Mouse (Mus musculus) heart, embryonic 14.5 days (tissue): ENCODE data around the gene Fbxo46. TPM values are rescaled to one million over a fixed set of nuclear protein-coding genes. Genes with fewer than 3 reads are reported as not detected.
"Not testable (repeated sequence)": the region's sequence is repeated elsewhere in the genome, so short reads cannot be mapped to it uniquely, and the experiment has no call there.

Experiments
- ATAC-seq: fragments of 200-750 bp; cut with Nextera tagmentation; 2 replicates; pipeline ENCODE4 v1.8.0; 2017; ENCODE audit warnings: low read depth, moderate TSS enrichment; ENCODE audit not compliant: insufficient number of reproducible peaks, insufficient read depth, low FRiP score
- H3K27ac ChIP-seq, 2 experiments: fragments of 200-500 bp in 1 of 2; fragments of 300-500 bp in 1 of 2; sonication (generic) in 1 of 2; replicated peaks in 1 of 2; 2 replicates each; pipeline ENCODE4 v1.5.1; 2012 to 2014; ENCODE audit warnings: low read depth in 2 of 2, low read length in 2 of 2, control low read depth in 1 of 2, mild to moderate bottlenecking in 1 of 2, mixed read lengths in 1 of 2; ENCODE audit not compliant: control insufficient read depth in 1 of 2, insufficient read depth in 1 of 2
- H3K27me3 ChIP-seq: fragments of 300-500 bp; sonication (generic); 2 replicates; pipeline ENCODE4 v1.6.1; 2014; ENCODE audit warnings: mild to moderate bottlenecking, low read length, control low read depth; ENCODE audit not compliant: control insufficient read depth, insufficient read depth
- H3K36me3 ChIP-seq: fragments of 300-500 bp; sonication (generic); 2 replicates; pipeline ENCODE4 v1.6.1; 2014; ENCODE audit warnings: mild to moderate bottlenecking, control low read depth, low read length, mixed read lengths; ENCODE audit not compliant: control insufficient read depth, insufficient read depth
- H3K4me1 ChIP-seq, 2 experiments: fragments of 200-500 bp in 1 of 2; fragments of 300-500 bp in 1 of 2; sonication (generic) in 1 of 2; 2 replicates each; pipeline ENCODE4 v1.6.1; 2012 to 2014; ENCODE audit warnings: low read length in 2 of 2, control low read depth in 1 of 2, mixed read lengths in 1 of 2; ENCODE audit not compliant: control insufficient read depth in 2 of 2, insufficient read depth in 2 of 2
- H3K4me2 ChIP-seq: fragments of 300-500 bp; sonication (generic); 2 replicates; pipeline ENCODE4 v1.6.1; 2014; ENCODE audit warnings: mild to moderate bottlenecking, low read length
- H3K4me3 ChIP-seq, 2 experiments: fragments of 200-500 bp in 1 of 2; fragments of 300-500 bp in 1 of 2; sonication (generic) in 1 of 2; 2 replicates each; pipeline ENCODE4 v1.5.1; 2012 to 2014; ENCODE audit warnings: low read length in 2 of 2, mild to moderate bottlenecking in 2 of 2, control low read depth in 1 of 2, low read depth in 1 of 2, moderate library complexity in 1 of 2; ENCODE audit not compliant: control insufficient read depth in 1 of 2, insufficient read depth in 1 of 2
- H3K9ac ChIP-seq: fragments of 300-500 bp; sonication (generic); 2 replicates; pipeline ENCODE4 v1.6.1; 2014; ENCODE audit warnings: mild to moderate bottlenecking, low read length
- H3K9me3 ChIP-seq: fragments of 300-500 bp; sonication (generic); 2 replicates; pipeline ENCODE4 v1.6.1; 2016; ENCODE audit warnings: low read length, control low read depth; ENCODE audit not compliant: control insufficient read depth
- WGBS: fragments of 180-500 bp; shearing (Covaris S2); extraction: QIAGEN DNeasy Blood & Tissue Kit; methylation state at CpG from one replicate; pipeline ENCODE4 v1.1.7; 2014; 5-methylcytosine and 5-hydroxymethylcytosine counted together
- polyA plus RNA-seq: library from polyadenylated mRNA; unstranded; fragments of >200 nt; fragmentation: Nextera tagmentation; extraction: Ambion mirVana; gene quantifications from 2 replicates; pipeline ENCODE4 v1.2.1, GENCODE M21; 2014

Fbxo46 gene
- polyA plus RNA-seq: 5.5 and 5.6 TPM in 2 replicates

DNA sequence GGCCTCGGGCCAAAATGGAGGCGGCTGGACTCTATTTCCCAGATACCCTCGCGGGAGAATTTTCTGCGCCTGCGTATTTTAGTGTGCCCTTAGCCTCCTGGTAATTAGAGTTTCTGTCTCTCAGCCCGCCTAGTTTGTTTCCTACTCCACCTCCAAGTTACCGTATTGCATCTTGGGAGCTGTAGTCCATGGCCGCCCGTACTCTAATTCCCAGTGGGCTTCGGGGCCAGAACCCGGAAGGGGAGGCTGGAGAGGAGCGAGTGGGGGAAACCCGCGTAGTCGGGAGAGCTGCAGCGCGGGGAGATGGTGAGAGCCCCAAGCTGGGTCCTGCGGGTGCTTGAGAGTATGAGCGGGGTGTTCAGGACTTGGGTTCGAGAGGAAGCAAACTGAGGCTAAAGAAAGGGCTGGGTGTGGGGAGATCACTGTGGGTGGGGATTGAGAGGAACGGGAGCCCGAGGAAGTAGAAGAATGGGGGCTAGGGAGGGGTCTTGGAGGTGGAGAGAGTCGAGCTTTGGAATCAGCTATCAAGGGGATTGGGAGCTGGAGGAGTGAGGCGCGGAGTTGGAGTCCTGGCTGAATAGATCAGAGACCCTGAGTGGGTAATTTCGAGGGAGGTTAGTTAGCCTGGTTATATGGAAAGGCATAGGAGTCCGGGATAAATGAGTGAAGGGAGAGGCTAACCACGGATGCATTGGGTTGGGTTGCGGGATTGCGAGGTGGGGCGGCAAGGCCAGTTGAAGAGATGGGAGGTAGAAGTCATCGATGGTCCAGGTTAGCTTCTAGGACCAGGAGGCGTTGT lies at the start of gene Fbxo46:
Gene Fbxo46, plus strand, starts transcription at position 229 of the 799 bp plus-strand sequence.
- ATAC-seq: peak; percentile 93
- WGBS: 2% methylated on average over 34 of the region's 34 CpGs
- H3K27ac ChIP-seq: peak within 1 kb of the TSS in 1 of 2 experiments; percentile 21; a peak in 2 of 4 replicates
- H3K4me2 ChIP-seq: peak within 1 kb of the TSS; percentile 90
- H3K9ac ChIP-seq: peak within 1 kb of the TSS; percentile 86
- no peaks in the 10 kb centered on the region for H3K27me3 ChIP-seq
- H3K4me3 ChIP-seq: peak within 1 kb of the TSS; percentile 75 to 84
- H3K4me1 ChIP-seq: peaks cover 8 to 18% of the 10 kb centered on the region in 2 experiments; a peak in 3 of 4 replicates
- H3K36me3 ChIP-seq: no peaks in the 10 kb centered on the region
- peaks cover 8% of the 10 kb centered on the region; the same call in 1 of the 2 replicates for H3K9me3 ChIP-seq

DNA sequence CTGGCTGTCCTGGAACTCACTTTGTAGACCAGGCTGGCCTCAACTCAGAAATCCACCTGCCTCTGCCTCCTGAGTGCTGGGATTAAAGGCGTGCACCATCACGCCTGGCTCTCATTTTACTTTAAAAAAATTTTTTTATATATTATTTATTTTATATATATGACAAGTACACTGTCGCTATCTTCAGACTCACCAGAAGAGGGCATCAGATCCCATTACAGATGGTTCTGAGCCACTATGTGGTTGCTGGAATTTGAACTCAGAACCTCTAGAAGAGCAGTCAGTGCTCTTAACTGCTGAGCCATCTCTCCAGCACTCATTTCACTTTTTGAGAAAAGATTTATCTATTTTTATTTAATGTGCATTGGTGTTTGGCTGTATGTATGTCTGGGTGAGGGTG lies 48.6 kb upstream of the Fbxo46 start:
- not testable (repeated sequence) for H3K4me3 ChIP-seq, H3K9ac ChIP-seq, H3K4me2 ChIP-seq, H3K36me3 ChIP-seq, ATAC-seq, H3K4me1 ChIP-seq, H3K9me3 ChIP-seq, H3K27ac ChIP-seq
- peaks cover 15% of the 10 kb centered on the region for H3K27me3 ChIP-seq
- 51% methylated on average over 3 of the region's 3 CpGs for WGBS

DNA sequence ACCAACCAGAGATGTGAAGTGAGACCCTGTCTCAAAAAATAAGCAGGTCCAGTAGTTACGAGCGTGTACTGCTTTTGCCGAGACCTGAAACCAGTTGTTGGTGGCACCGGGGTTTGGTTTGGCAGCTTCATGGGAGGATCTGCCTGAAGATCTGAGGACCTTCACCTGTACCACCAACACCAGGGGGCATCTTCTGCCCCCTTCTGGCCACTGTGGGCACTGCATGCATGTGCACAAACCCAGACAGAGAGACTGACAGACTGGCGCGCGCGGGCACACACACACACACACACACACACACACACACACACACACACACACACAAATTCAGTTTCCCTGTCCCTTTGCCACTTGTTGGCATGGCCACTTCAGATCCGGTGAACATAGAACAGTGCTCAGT lies 46.2 kb upstream of the Fbxo46 start:
- Histone ChIP-seq H3K27me3 (no peaks in the 10 kb centered on the region), H3K27ac (no peak overlapping the region), H3K4me3 (no peak overlapping the region), H3K9me3 (no peaks in the 10 kb centered on the region), H3K4me2 (no peak overlapping the region), H3K9ac (no peak overlapping the region), H3K4me1 (peaks cover 13 to 22% of the 10 kb centered on the region in 2 experiments), H3K36me3 (peaks cover 7% of the 10 kb centered on the region)
- no peak for ATAC-seq
- WGBS: 75% methylated on average over 9 of the region's 9 CpGs

DNA sequence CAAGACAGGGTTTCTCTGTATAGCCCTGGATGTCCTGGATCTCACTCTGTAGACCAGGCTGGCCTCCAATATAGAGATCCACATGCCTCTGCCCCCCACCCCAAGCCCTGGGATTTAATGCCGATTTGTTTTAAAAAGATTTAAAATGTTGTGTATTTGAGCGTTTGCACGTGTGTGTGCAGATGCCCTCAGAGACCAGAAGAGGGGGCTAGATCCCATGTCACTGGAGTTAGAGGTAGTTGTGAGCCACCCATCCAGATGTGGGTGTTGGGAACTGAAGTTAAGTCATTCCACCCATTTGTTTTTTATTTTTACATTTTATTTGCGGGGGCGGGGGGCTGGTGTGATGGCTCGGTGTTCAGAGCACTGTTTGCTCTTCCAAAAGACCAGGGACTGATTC lies 45.2 kb upstream of the Fbxo46 start:
- no peaks in the 10 kb centered on the region for H3K9me3 ChIP-seq
- WGBS: 87% methylated on average over 6 of the region's 6 CpGs
- no peaks in the 10 kb centered on the region for H3K27me3 ChIP-seq
- ATAC-seq: no peak
- H3K4me1 ChIP-seq: peaks cover 13 to 24% of the 10 kb centered on the region in 2 experiments
- H3K27ac ChIP-seq: no peak overlapping the region
- peaks cover 17% of the 10 kb centered on the region for H3K36me3 ChIP-seq
- no peak overlapping the region for H3K4me3 ChIP-seq
- H3K9ac ChIP-seq: no peak overlapping the region
- H3K4me2 ChIP-seq: no peak overlapping the region

DNA sequence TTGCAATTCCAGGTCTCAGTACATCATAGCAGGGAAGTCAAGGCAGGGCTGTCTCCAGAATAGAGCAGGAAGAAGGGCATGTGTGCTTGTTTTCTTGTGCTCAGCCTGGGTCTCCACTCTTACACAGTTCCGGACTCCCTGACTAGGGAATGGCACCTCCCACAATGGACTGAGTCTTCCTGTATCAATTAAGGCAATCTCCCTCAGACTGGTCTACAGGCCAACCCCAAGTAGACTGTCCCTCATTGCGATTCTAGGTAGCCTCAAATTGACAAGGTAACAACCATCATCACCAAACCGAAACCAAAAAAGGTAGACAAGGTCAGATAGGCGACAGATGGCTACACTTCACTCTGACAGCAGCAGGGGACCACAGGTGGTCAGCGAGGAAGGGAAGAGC lies 44.4 kb upstream of the Fbxo46 start:
- 57% methylated on average over 5 of the region's 5 CpGs for WGBS
- Histone ChIP-seq H3K27me3 (no peaks in the 10 kb centered on the region), H3K4me2 (peak overlapping the region; percentile 92), H3K9me3 (no peaks in the 10 kb centered on the region), H3K4me3 (peak overlapping the region; percentile 26 to 84), H3K27ac (no peak overlapping the region), H3K9ac (peak overlapping the region; percentile 54), H3K36me3 (peaks cover 25% of the 10 kb centered on the region), H3K4me1 (peaks cover 13 to 27% of the 10 kb centered on the region in 2 experiments)
- no peak for ATAC-seq

DNA sequence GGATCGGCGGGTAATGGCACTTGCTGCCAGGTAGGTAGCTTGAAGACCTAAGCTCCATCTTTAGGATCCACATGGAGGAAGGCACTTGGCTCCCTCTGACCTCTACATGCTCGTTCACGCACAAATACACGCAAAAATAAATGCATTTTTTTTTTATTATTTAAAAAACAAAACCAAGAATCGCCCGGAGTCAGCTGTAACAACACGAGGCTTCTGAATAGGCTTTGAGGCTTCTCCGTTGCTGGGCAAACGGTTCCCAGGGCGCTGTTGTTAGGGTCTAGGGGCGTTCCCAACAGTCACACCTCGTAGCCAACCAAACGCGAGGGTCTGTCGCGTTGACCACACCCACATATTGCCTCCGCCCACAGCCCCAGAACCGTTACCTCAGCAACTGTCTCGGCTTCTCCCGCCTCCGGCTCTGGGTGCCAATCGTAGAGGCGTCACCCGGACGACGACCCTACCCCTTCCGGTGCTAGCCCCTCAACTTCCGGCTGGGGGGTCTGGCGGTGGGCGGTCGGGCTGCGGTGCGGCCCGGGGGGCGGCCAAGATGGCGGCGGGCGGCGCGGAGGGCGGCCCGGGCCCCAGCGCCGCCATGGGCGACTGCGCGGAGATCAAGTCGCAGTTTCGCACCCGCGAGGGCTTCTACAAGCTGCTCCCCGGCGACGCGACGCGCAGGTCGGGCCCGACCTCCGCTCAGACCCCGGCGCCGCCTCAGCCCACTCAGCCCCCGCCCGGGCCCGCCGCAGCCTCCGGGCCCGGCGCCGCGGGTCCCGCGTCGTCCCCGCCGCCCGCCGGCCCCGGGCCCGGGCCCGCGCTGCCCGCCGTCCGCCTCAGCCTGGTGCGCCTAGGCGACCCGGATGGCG lies 43.7 kb upstream of the Fbxo46 start, which contains the start of gene Dmwd:
Gene Dmwd, plus strand, starts transcription at position 505 of the 863 bp plus-strand sequence.
- peak within 1 kb of the TSS; percentile 92 for H3K4me2 ChIP-seq
- H3K27me3 ChIP-seq: no peaks in the 10 kb centered on the region
- H3K27ac ChIP-seq: peak within 1 kb of the TSS; percentile 69 to 91
- H3K4me1 ChIP-seq: peaks cover 13 to 27% of the 10 kb centered on the region in 2 experiments
- peak; percentile 97 for ATAC-seq
- H3K9me3 ChIP-seq: no peaks in the 10 kb centered on the region
- 1% methylated on average over 74 of the region's 91 CpGs for WGBS
- H3K9ac ChIP-seq: peak within 1 kb of the TSS; percentile 99
- peaks cover 32% of the 10 kb centered on the region for H3K36me3 ChIP-seq
- peak within 1 kb of the TSS; percentile 81 to 84 for H3K4me3 ChIP-seq

DNA sequence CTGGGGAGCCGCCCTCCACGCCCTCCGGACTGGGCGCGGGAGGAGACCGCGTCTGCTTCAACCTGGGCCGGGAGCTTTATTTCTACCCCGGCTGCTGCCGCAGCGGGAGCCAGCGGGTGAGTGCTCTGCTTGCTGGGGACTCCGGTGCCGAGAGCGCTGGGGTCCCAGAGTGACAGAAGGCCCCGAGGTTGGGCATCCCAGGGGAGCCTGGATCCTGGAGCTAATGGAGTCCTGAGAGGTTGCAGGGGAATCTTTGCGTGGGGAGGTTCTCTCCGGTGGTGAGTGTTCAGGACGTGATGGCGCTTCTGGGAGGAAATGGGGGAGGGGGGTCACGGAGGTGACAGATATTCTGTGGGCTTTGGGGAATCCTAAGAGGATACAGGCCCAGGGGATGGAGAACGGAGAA lies 43.1 kb upstream of the Fbxo46 start:
- Histone ChIP-seq H3K4me3 (peak overlapping the region; percentile 81 to 84), H3K36me3 (peaks cover 38% of the 10 kb centered on the region), H3K27me3 (no peaks in the 10 kb centered on the region), H3K4me2 (peak overlapping the region; percentile 92), H3K4me1 (peaks cover 13 to 27% of the 10 kb centered on the region in 2 experiments), H3K9ac (peak overlapping the region; percentile 99), H3K27ac (peak overlapping the region; percentile 69 to 91), H3K9me3 (no peaks in the 10 kb centered on the region)
- under 1% methylated on average over 21 of the region's 22 CpGs for WGBS
- ATAC-seq: no peak
